Mouse (Mus musculus) right cerebral cortex, postnatal 25 days (tissue): ENCODE measurements at regions not wholly inside any gene's neighbourhood (a gene's known extent, or its start where the extent isn't known, plus 50 kb on each side); places are given as distances from the start of the nearest gene placed in this dataset.
A peak's percentile ranks its signal among the peaks of the same experiment; 100 is the strongest.
"Not testable (repeated sequence)": the region's sequence is repeated elsewhere in the genome, so short reads cannot be mapped to it uniquely, and the experiment has no call there.

Source experiments
- DNase-seq: peaks from one replicate; pipeline ENCODE4 v3.0.0; 2022

- not testable (repeated sequence) for DNase-seq
These were observed 441.4 kb downstream of the Arl6ip6 start for GRCm38 (mm10) chr2:53632816-53633474.

DNA sequence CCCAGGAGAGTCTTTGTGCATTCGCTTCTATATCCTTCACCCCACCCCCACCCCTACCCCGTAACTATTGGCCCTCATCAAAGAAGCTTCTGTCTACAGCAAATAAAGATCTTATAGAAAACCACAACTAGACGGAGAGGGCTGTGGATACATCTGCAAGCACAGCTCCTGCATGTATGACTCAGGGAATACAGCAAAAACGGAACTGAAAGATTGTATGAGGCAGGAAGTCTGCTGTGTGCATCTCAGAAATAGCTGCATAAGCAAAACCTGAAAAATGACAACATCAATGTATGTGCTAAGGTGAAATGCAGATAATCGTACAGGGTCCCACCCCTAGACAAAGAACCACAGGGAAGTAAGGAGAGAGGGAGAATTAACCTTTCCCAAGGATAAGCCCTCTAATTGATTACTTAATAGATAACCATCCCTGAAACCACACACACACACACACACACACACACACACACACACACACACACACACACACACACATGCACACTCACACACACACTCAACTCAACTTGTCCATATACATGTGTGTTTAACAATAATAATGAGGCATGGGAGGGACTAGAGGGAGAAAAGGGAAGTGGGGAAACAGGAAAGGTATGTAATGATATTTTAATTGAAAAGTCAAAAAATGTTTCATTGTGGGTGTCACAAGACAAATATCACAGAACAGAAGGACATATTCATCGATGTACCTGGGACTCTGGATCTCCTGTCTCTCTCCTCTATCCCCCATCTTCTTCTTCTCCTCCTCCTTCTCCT lies 416.6 kb downstream of the Rprm start:
- no peak for DNase-seq

- DNase-seq = no peak
These were observed 404.9 kb downstream of the Rprm start for GRCm38 (mm10) chr2:53680350-53681011.

GRCm38 (mm10) chr2:53682599-53682998 lies 402.8 kb downstream of the Rprm start:
- DNase-seq = no peak

- no peak for DNase-seq
These were observed 398.1 kb downstream of the Rprm start for GRCm38 (mm10) chr2:53687281-53687680.

DNA sequence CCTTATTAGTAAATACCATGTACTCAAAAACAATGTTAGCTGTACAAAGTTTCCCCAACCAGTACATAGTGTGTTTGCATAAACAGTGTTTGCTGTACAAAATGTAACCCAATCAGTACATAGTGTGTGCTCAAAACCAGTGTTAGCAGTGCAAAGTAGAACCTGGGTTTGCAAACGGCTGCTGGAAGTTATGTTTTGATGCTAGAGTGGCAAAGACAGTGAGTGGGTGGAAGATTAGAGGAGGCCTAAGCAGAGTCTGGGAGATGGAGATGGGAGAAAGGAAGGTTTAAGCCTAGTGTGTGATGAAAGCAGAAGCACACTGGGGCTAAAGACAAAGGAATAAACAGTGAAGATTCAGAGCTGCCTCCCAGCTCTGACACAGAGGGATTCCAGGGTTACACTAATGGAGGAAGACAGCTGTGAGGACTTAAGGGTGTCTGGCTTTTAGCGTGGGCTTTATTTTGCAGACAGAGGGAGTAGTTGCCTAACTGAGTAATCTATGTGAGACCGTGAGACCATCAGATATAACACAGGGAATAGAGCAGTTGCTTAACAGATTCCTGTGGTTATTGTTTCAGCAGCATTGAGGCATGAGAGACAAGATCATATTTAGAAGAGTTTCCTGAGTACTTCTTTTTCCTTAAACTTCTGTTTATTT lies 396.0 kb downstream of the Rprm start:
- no peak for DNase-seq

DNA sequence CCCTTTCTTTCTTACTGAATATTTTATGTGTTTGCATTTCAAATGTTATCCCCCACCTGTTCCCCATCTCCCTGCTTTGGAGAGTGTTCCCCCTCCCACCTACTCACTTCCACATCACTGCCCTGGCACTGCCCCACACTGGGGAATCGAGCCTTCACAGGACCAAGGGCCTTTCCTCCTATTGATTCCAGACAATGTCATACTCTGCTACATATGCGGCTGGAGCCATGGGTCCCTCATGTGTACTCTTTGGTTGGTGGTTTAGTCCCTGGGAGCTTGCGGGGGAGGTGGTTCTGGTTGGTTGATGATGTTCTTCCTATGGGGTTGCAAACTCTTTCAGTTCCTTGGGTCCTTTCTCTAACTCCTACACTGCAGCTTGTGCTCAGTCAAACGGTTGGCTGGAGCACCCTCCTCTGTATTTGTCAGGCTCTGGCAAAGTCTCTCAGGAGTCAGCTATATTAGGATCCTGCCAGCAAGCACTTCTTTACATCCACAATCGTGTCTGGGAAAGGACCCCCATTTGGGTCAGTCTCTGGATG lies 393.7 kb downstream of the Rprm start:
- no peak for DNase-seq

- DNase-seq = peak; percentile 73
These were observed 374.1 kb downstream of the Rprm start for GRCm38 (mm10) chr2:53711213-53711612.

DNA sequence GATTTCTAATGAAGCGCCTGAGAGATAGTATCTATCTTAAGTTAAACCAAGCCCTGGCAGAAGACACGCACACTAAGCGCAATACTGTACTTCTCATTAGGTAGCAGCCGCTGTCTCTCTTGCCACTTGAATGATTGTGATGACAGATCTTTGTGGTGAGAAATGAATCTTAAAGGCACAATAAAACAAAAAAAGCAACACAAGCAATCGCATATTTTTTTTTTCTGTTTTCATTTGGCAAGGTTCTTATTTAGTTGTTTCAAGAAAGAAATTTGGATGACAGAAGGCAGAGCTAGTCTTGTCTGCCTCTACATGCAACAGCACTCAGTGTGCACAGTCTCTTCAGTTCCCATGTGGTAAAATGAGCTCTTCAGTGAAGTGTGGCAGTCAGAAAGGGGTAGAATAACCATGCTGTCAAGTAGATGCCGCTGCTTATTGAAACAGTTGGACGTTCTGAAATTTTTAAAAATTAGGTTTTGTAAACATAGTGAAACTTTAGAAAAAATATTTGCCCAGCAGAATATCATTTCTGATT lies 372.2 kb downstream of the Rprm start:
- DNase-seq = no peak

GRCm38 (mm10) chr2:53715017-53715416 lies 370.3 kb downstream of the Rprm start:
- no peak for DNase-seq

- DNase-seq = no peak
These were observed 362.1 kb downstream of the Rprm start for GRCm38 (mm10) chr2:53723231-53723630.

DNA sequence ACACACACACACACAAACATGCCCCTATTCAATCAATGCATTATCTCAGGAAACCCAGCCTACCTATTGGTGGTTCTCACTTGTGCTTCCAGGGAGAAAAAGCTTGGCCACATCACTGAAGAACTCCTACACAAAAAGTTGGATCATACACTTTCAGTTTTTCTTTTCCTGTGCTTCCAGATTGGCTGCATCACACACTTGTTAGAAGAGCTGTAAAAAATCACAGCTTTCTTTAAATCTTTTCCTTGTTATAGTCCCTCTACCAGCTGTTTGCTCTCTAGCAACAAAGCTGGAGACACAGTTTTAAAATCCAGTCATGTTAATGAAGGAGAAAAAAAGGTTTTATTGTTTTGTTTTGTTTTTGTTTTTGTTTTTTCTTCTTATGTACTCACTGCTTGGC lies 356.7 kb downstream of the Rprm start:
- no peak for DNase-seq

DNA sequence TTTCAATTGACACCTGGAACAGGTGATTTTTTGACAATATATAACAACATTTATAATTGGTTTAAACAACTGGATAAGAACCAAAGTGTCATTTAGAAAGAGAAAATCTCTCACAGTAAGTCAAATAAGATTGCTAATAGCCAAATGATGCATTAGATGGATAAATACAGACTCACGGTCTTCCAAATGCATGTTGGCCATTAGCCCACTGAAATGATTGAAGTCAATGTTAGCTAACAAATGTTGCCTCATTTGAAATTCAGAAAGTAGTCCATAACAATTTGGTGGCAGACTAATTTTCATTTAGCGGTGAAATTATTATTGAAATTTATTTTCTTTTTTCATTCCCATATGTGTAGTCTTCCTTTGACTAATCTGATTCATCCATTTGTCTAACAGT lies 354.9 kb downstream of the Rprm start:
- no peak for DNase-seq

- no peak for DNase-seq
These were observed 321.9 kb downstream of the Rprm start for GRCm38 (mm10) chr2:53763486-53763885.

DNA sequence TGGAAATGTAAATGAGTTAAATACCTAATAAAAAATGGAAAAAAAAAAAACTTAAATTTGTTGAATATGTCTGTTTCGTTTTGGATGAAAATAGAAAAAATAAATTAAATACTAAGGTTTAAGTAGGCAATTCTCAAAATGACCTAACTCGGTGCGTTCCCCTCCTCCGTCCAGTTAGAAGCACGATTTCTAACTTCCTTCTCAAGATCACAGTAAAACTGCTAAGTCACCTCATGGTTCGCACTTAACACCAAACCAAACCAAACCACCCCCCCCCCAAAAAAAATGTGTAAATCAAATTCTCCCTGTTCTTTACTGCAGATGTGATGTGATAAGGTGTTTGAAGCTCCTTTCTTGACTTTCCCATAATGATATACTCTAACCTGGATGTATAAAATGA lies 303.3 kb downstream of the Rprm start:
- DNase-seq = not testable (repeated sequence)

GRCm38 (mm10) chr2:53788599-53788998 lies 296.8 kb downstream of the Rprm start:
- not testable (repeated sequence) for DNase-seq

DNA sequence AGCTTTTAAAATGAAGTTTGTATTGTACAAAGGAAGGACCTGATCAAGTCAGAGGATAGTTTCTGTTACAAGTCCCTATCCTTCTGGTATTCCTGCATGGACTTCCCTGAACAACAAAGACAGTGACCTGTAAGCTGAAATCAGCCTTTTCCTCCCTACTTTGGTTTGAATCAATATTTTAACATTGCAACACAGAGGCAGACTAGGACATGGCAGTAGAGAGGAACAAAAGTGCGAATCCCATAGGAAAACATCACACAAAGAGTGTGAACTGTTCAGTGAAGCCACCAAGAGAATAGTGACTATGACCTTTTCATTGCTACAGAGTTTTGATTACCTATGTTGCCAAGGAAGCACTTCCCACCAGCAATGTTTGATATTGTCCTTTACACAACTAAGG lies 288.7 kb downstream of the Rprm start:
- no peak for DNase-seq

GRCm38 (mm10) chr2:53803666-53804065 lies 281.7 kb downstream of the Rprm start:
- no peak for DNase-seq

DNA sequence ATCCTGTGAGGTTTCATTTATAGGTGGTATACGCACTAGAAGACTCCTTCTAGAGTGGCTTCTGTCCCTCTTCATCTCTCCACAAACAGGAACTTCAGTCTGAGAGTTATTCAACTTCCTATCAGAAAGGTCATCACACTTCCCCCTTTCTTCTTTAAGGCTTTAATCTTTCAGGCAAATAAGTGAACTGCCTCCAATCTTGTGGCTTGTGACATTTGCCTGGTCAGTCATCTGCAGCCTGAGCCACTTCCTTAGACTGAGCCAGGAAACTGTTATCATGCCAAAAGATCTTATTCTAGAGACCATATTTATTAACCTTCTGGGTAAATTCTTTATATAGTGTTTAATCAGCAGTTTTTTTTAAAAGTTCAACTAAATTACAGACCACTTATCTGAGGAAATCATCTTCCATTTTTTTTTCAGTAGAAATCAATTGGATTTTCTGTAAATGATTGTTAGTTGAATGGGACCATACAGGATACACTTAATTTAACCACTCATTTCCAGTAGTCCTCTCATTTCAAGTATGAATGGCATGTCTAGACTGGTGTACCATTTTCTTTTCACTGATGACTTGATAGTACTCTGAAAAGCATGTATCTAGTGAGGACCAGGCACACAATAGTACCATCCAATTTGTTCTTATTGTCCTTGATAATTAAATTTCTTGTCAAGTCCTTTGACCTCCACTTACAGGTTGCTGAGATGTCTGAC lies 234.4 kb downstream of the Rprm start:
- DNase-seq = no peak
